Mouse (Mus musculus): ENCODE results near the gene Hirip3.
A peak's percentile ranks its signal among the peaks of the same experiment; 100 is the strongest.

Hirip3 gene

GRCm38 (mm10) chr7:126861429-126862130 is at the start of gene Hirip3:
Hirip3 (plus strand) TSS chr7:126861972.
- DNase-seq (ENCODE audit: low spot score in 2 of 2) = peak; percentile 85 to 91

GRCm38 (mm10) chr7:126815726-126816222 is 46.0 kb upstream of the Hirip3 start:
- no peak for DNase-seq (ENCODE audit: low spot score in 2 of 2)

- no peak for DNase-seq (ENCODE audit: low spot score in 2 of 2)
These were observed 45.3 kb upstream of the Hirip3 start for GRCm38 (mm10) chr7:126816494-126816893.

- DNase-seq (ENCODE audit: low spot score in 2 of 2) = no peak
These were observed 44.2 kb upstream of the Hirip3 start for GRCm38 (mm10) chr7:126817595-126817994.

GRCm38 (mm10) chr7:126818818-126819217 is 43.0 kb upstream of the Hirip3 start:
- no peak for DNase-seq (ENCODE audit: low spot score in 2 of 2)

- peak; percentile 67 to 72 for DNase-seq (ENCODE audit: low spot score in 2 of 2)
These were observed 39.8 kb upstream of the Hirip3 start for GRCm38 (mm10) chr7:126821835-126822511.

- DNase-seq (ENCODE audit: low spot score in 2 of 2) = no peak
These were observed 39.0 kb upstream of the Hirip3 start for GRCm38 (mm10) chr7:126822741-126823140.

GRCm38 (mm10) chr7:126823202-126823711 is 38.5 kb upstream of the Hirip3 start:
- DNase-seq (ENCODE audit: low spot score in 2 of 2) = no peak

GRCm38 (mm10) chr7:126823940-126824339 is 37.8 kb upstream of the Hirip3 start:
- DNase-seq (ENCODE audit: low spot score in 2 of 2) = no peak

GRCm38 (mm10) chr7:126825403-126825802 is 36.4 kb upstream of the Hirip3 start:
- DNase-seq (ENCODE audit: low spot score in 2 of 2) = no peak

GRCm38 (mm10) chr7:126825952-126826351 is 35.8 kb upstream of the Hirip3 start:
- DNase-seq (ENCODE audit: low spot score in 2 of 2) = no peak

GRCm38 (mm10) chr7:126831539-126831938 is 30.2 kb upstream of the Hirip3 start, which contains the start of gene 4930451I11Rik:
4930451I11Rik (minus strand) TSS chr7:126831639.
- no peak for DNase-seq (ENCODE audit: low spot score in 2 of 2)

GRCm38 (mm10) chr7:126832036-126832598 is 29.7 kb upstream of the Hirip3 start:
- peak; percentile 70 to 75 for DNase-seq (ENCODE audit: low spot score in 2 of 2)

- DNase-seq (ENCODE audit: low spot score in 2 of 2) = no peak
These were observed 28.5 kb upstream of the Hirip3 start for GRCm38 (mm10) chr7:126833294-126833693.

- DNase-seq (ENCODE audit: low spot score in 2 of 2) = no peak
These were observed 18.5 kb upstream of the Hirip3 start for GRCm38 (mm10) chr7:126843276-126843675.

- no peak for DNase-seq (ENCODE audit: low spot score in 2 of 2)
These were observed 16.3 kb upstream of the Hirip3 start for GRCm38 (mm10) chr7:126845516-126845915.

GRCm38 (mm10) chr7:126847116-126847420 is 14.7 kb upstream of the Hirip3 start, which contains the start of gene Doc2a:
Doc2a (plus strand) TSS chr7:126847416.
- no peak for DNase-seq (ENCODE audit: low spot score in 2 of 2)

GRCm38 (mm10) chr7:126847421-126848398 is 14.1 kb upstream of the Hirip3 start:
- no peak for DNase-seq (ENCODE audit: low spot score in 2 of 2)

GRCm38 (mm10) chr7:126848794-126849193 is 13.0 kb upstream of the Hirip3 start:
- DNase-seq (ENCODE audit: low spot score in 2 of 2) = no peak

- DNase-seq (ENCODE audit: low spot score in 2 of 2) = no peak
These were observed 11.6 kb upstream of the Hirip3 start for GRCm38 (mm10) chr7:126850161-126850560.

- DNase-seq (ENCODE audit: low spot score in 2 of 2) = no peak
These were observed 10.6 kb upstream of the Hirip3 start for GRCm38 (mm10) chr7:126851192-126851591.

All from frontal cortex, postnatal 25 days (tissue).